Mouse (Mus musculus): ENCODE data around the gene Nog.

DNA sequence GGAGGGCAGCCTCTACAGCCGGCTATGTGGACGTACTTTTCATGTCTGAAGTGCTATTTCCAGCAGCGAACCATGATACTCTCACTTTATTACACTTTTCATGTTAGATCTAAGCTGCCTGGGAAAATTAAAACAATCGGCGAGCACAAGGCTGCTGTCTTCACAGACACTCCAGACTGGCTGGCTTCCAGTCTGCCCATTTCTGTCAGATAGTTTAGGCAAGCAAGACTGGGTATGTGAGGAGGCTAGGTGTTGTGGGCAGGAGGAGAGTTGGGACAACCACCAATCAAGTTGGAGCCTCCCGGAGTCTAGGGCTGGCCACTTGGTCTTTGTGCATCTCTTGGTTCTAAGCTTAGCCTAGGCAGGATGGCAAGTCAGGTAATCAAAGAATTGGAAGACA, 17.5 kb upstream of the Nog start:
- no peak for TF ChIP-seq CTCF (IDR thresholded peaks at IDR 0.05; ENCODE audit: low read depth, low read length)
- TF ChIP-seq GATA1 (IDR thresholded peaks at IDR 0.05; ENCODE audit: borderline replicate concordance, low read length): no peak
- TF ChIP-seq TAL1 (conservative IDR thresholded peaks at IDR 0.05; ENCODE audit: low read depth, low read length): no peak
